Mouse (Mus musculus) stomach, postnatal 0 days (tissue): ENCODE results near the gene Lpo.

ENCODE experiments used
- CTCF ChIP-seq: IDR thresholded peaks from 2 replicates; pipeline ENCODE4 v1.5.1; 2016; ENCODE audit warnings: antibody characterized with exemption, low read depth, mild to moderate bottlenecking, moderate library complexity
- EP300 ChIP-seq: optimal IDR thresholded peaks from 2 replicates; pipeline ENCODE3; 2016; ENCODE audit warnings: antibody characterized with exemption

GRCm38 (mm10) chr11:87772354-87772753 lies 55.7 kb downstream of the Lpo start:
- TF ChIP-seq CTCF (no peak), EP300 (no peak)
